Mouse (Mus musculus) lung, postnatal 4 days (tissue): ENCODE measurements around the gene Tnrc6c.

Experiments
- DNase-seq, 2 experiments: peaks; one replicate each; pipeline ENCODE4 v3.0.0; 2021

The Tnrc6c gene

GRCm38 (mm10) chr11:117736037-117736689 is 82.1 kb downstream of the Tnrc6c start:
- DNase-seq, result no peak

GRCm38 (mm10) chr11:117738123-117738522 is 84.0 kb downstream of the Tnrc6c start:
- DNase-seq, result no peak

GRCm38 (mm10) chr11:117741128-117741527 is 87.0 kb downstream of the Tnrc6c start:
- DNase-seq, result no peak

- no peak for DNase-seq
Measured at GRCm38 (mm10) chr11:117742243-117742642, 88.2 kb downstream of the Tnrc6c start.

GRCm38 (mm10) chr11:117742715-117743114 is 88.6 kb downstream of the Tnrc6c start:
- DNase-seq, result no peak

GRCm38 (mm10) chr11:117743454-117744030 is 89.5 kb downstream of the Tnrc6c start:
- no peak for DNase-seq

- no peak for DNase-seq
Measured at GRCm38 (mm10) chr11:117748628-117749027, 94.5 kb downstream of the Tnrc6c start.

GRCm38 (mm10) chr11:117749414-117749813 is 95.3 kb downstream of the Tnrc6c start:
- DNase-seq, result peak in 1 of 2 experiments; percentile 24

- DNase-seq, result no peak
Measured at GRCm38 (mm10) chr11:117751544-117751943, 97.5 kb downstream of the Tnrc6c start.

- no peak for DNase-seq
Measured at GRCm38 (mm10) chr11:117755891-117756290, 101.8 kb downstream of the Tnrc6c start.

GRCm38 (mm10) chr11:117759267-117759666 is 105.2 kb downstream of the Tnrc6c start:
- peak in 1 of 2 experiments; percentile 28 for DNase-seq

- DNase-seq, result peak in 1 of 2 experiments; percentile 31
Measured at GRCm38 (mm10) chr11:117760374-117761119, 106.5 kb downstream of the Tnrc6c start.

GRCm38 (mm10) chr11:117761801-117762200 is 107.7 kb downstream of the Tnrc6c start:
- DNase-seq, result peak in 1 of 2 experiments; percentile 33

GRCm38 (mm10) chr11:117762246-117762645 is 108.2 kb downstream of the Tnrc6c start:
- peak in 1 of 2 experiments; percentile 22 for DNase-seq

GRCm38 (mm10) chr11:117764319-117764718 is 110.2 kb downstream of the Tnrc6c start:
- DNase-seq, result peak in 1 of 2 experiments; percentile 27

- peak in 1 of 2 experiments; percentile 24 for DNase-seq
Measured at GRCm38 (mm10) chr11:117765361-117765760, 111.3 kb downstream of the Tnrc6c start.

GRCm38 (mm10) chr11:117766275-117766674 is 112.2 kb downstream of the Tnrc6c start:
- DNase-seq, result no peak

GRCm38 (mm10) chr11:117768725-117769682 is 114.9 kb downstream of the Tnrc6c start:
- peak in 1 of 2 experiments; percentile 37 for DNase-seq

GRCm38 (mm10) chr11:117769683-117770047 is 115.6 kb downstream of the Tnrc6c start:
- DNase-seq, result no peak

- peak in 1 of 2 experiments; percentile 17 for DNase-seq
Measured at GRCm38 (mm10) chr11:117770407-117770806, 116.3 kb downstream of the Tnrc6c start.

- DNase-seq, result no peak
Measured at GRCm38 (mm10) chr11:117772352-117772751, 118.3 kb downstream of the Tnrc6c start.

GRCm38 (mm10) chr11:117774925-117775324 is 120.8 kb downstream of the Tnrc6c start:
- peak in 1 of 2 experiments; percentile 18 for DNase-seq
